Mouse (Mus musculus) left cerebral cortex, adult 9 months (tissue): ENCODE results near the gene Defb20.
A peak's percentile ranks its signal among the peaks of the same experiment; 100 is the strongest.
"Not testable (repeated sequence)": the region's sequence is repeated elsewhere in the genome, so short reads cannot be mapped to it uniquely, and the experiment has no call there.

Source experiments
- DNase-seq, 2 experiments: peaks; one replicate each; pipeline ENCODE4 v3.0.0; 2022; ENCODE audit warnings: low spot score in 2 of 2

Defb20 gene

GRCm38 (mm10) chr2:152476763-152477162, at the start of gene Defb20:
Gene Defb20, plus strand, starts transcription at chr2:152477063.
- no peak for DNase-seq

DNA sequence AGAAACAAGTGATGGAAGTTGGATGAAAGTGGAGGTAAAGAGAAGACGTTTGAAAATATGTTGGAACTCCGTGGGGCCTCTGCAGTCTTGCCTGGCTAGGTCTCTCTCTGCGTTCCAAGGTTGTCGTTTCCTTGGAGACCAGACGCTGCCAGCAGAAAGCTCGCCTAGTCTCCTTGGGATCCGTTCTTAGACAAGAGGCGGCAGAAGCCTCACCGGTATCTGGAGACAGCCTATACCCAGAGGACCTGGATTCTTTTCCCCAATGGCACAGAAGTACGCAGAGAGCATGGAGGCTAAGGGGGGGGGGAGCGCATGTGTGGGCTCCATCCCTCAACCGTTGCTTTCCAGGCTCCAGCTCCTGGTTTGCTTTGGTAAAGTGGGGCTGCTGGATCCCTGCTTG, 49.4 kb upstream of the Defb20 start:
- DNase-seq: peak in 1 of 2 experiments; percentile 57

DNA sequence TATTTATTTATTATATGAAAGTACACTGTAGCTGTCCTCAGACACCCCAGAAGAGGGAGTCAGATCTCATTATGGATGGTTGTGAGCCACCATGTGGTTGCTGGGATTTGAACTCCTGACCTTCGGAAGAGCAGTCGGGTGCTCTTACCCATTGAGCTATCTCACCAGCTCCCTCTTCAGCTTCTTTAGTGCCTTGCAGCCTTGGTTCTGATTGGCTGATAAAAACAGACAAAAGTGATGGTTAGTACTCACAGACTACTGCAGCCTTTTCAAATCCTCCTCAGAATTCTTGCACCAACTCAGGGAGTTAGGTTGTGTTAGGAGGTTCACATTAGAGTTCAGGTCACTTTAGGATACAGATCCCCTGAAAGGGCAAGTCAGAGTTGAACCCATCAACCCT, 48.4 kb upstream of the Defb20 start:
- DNase-seq: not testable (repeated sequence)

DNA sequence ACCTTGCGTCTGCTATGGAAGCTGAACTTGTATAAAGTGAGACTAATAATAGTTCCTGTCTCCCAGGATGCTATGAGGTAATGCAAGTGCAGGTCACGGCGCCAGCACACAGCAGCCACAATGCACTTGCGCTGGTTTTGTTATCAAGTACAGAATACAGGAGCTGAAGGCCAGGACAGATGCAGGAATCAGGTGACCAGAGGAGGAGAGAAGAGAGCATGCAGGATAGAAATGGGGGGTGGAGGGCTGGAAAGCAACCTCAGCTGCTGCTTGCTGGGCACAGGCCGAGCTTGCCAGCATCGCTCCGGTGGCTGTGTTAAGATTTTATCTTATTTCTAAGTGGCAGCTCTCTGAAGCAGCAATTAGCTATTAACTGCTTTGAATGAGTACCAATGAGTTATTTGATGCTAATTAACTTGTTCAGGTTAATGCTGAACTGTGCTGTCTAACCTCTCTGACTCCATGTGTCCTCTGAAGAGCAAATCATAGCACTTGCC, 40.4 kb upstream of the Defb20 start:
- DNase-seq: no peak

DNA sequence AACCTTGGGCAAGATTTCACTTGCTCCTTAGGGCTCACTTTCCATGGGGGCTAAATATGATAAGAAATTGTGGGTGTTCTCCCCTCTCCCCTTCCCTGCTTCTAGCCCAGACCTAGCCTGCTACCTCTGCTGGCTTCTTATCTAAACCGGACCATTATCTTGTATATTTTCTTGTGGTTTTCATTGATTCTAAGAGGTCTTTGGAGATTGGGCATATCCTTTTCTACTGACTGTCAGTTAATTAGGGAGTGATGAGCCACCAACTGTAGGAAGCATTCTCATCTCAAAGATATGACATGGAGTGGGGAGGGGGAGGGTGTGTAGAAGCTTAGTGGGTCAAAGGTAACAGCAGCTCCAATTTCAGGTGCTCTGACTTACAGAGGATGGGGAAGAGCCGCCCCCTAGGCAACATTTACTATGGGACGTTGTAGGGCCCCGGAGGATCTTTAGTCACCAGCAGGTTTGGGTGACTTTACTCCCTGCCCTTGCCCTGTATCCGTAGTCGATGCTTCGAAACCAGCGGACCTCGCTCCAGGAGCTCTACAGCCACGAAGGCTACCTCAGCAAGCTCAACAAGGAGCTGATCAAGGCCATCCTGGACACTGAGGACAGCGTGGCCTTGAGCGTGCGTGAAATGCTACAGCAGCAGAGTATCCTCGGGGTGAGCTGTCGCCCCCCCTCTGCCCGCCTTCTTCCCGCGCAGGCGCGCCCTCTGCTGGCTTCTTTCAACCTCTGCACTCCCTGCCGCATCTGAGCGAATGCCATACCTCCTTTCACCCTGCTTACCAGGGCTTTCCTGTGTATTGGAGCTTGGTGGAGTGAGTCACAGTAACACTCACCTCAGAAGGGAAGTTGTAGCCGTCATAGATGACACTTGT, 39.6 kb upstream of the Defb20 start:
- peak; percentile 56 to 85 for DNase-seq

- DNase-seq: no peak
Observed at GRCm38 (mm10) chr2:152438963-152439362, 37.9 kb upstream of the Defb20 start.

- no peak for DNase-seq
Observed at GRCm38 (mm10) chr2:152439833-152440232, 37.0 kb upstream of the Defb20 start.

DNA sequence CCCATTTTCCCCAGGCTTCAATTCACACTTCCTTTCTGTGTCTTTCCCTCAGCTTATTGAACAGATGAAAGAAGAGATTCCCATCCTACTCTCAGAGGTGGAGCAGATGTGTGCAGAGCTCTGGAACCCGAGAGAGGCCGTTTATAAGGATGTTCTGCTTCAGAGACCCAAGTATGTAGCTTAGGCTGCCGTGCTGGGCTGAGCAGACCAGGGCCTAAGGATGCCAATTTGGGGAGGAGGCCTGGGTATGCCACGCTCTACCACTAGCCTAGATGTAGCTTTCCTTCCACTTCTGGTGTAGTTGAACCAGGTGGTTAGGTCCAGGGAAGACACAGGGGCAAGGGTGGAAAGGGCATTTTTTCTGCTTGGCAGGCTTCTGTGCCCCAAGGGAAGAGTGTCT, 34.5 kb upstream of the Defb20 start:
- DNase-seq: no peak

GRCm38 (mm10) chr2:152443281-152443680, 33.6 kb upstream of the Defb20 start:
- DNase-seq: no peak

- DNase-seq: no peak
Observed at GRCm38 (mm10) chr2:152446642-152447041, 30.2 kb upstream of the Defb20 start.

DNA sequence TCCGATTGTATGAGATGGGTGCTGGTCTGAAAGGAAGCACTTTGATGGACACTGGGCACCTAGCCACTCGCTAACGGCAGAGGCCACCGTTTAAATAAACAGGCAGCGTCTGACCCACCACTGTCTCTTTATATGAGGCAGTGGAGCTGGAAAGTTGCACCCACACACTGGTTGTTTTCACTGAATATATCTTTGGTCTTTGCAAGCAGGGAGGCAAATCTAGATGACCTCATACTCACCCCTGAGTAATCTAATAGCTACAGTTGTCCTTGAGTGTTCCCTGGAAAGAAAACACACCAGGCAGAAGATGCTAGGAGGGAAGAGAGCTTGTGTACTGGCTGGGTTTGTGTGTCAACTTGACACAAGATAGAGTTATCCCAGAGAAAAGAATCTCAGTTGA, 29.4 kb upstream of the Defb20 start:
- DNase-seq: no peak

GRCm38 (mm10) chr2:152450241-152450640, 26.6 kb upstream of the Defb20 start:
- peak in 1 of 2 experiments; percentile 73 for DNase-seq

DNA sequence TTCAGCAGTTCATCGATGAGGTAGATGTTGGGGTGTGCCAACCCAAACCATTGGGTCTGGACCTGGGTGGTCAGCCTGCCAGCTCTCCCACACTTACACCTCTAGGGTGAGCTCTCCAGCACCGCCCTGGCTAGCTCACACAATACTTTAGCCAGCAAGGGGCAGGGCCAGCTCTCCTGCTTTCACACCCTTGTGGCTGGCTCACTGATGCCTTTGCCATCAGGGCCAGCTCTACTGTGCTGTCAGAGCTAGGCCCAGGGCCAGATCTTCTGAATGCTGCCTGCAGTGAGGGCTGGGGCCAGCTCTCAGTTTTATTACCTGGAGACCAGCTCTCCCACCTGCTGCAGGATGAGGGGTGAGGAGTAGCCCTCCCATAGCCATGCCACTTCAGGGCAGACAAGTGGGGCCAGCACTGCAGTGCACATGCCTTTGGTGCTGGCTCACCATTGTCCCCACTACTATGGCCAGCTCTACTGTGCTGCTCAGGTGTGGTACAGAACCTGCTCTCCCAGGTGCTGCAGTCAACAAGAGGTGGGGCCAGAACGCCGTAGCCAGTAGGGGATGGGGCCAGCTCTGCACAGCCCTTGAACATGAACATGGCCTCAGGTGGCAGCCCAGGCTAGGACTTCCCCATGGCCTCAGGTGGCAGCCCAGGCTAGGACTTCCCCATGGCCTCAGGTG, 24.6 kb upstream of the Defb20 start:
- DNase-seq: no peak

- no peak for DNase-seq
Observed at GRCm38 (mm10) chr2:152459241-152459640, 17.6 kb upstream of the Defb20 start.

GRCm38 (mm10) chr2:152464570-152465150, 12.2 kb upstream of the Defb20 start, which contains the start of gene Defb23:
Gene Defb23, minus strand, starts transcription at chr2:152464620.
- DNase-seq: no peak

DNA sequence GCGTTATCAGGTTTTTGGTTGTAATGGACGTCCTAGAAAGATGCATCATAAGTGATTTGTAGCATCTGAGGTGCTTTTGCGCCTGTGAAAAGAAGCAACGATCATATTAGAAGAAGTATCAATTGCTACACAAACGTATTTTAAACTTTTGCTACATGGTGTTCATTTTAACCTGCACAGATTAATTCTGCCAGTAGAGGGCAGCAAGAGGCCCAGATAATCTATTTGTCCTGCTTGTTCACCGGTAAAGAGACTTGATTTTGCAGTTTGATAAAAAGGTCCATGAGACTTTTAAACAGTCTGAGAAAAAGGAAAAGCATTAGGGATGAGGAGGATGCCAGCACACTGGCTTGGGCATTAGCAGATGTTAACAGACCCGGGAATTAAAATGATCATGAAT, 5.9 kb upstream of the Defb20 start:
- peak in 1 of 2 experiments; percentile 70 for DNase-seq

- DNase-seq: no peak
Observed at GRCm38 (mm10) chr2:152472434-152472833, 4.4 kb upstream of the Defb20 start.

- no peak for DNase-seq
Observed at GRCm38 (mm10) chr2:152480881-152481280, 4.0 kb downstream of the Defb20 start.

- no peak for DNase-seq
Observed at GRCm38 (mm10) chr2:152481726-152482125, 4.9 kb downstream of the Defb20 start.

DNA sequence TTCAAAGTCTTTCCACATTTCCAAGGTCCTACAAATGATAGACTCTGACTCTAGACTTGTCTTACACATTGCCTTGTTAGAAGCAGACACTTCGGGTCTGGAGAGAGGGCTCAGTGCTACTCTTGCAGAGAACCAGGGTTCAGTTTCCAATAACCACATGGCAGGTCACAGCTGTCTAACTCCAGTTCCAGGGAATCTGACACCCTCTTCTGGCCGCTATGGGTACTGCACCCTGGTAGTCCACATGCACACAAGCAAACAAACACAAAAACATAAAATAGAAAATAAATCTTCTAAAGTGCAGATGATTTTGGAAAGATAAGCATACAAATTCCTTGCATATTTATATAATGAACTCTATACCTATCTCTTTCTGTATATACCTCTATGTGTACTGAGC, 10.2 kb downstream of the Defb20 start:
- no peak for DNase-seq

DNA sequence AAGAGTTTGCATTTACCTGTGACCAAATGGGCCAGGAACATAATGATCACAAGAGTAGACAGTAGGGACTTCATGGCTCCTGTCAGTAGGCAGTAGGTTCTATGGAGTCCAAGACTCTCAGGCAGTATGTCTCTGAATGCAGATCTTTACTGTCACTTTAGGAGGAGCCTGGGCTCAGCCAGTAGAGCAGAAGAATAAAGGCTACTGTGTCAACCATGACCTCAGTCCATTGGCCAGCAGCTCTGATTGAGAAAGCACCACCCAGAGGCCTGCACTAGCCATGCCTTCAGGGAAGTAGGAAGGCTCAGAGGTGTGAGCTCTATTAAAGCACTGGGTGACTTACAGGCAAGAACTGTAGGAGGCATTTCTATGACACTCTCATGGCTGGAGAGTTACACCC, 13.2 kb downstream of the Defb20 start, which contains the start of gene Defb22:
Gene Defb22 (minus strand): TSS at position 101 of the 400 bp plus-strand sequence.
- no peak for DNase-seq

- DNase-seq: no peak
Observed at GRCm38 (mm10) chr2:152493151-152493550, 16.3 kb downstream of the Defb20 start.
